Mouse (Mus musculus) liver, adult 2 months (tissue): ENCODE measurements around the gene Abcb11.

Experiments
- CTCF ChIP-seq: fragments of 200-500 bp; IDR thresholded peaks from 2 replicates; pipeline ENCODE4 v1.5.1; 2011; ENCODE audit warnings: low read depth, low read length, control low read depth
- POLR2A ChIP-seq: fragments of 200-500 bp; IDR thresholded peaks from 2 replicates; pipeline ENCODE4 v1.6.1; 2011; ENCODE audit warnings: low read length, control low read depth; ENCODE audit not compliant: insufficient read depth; ENCODE audit errors: extremely low read depth

- TF ChIP-seq POLR2A (no peak), CTCF (no peak)
Measured at GRCm38 (mm10) chr2:69239315-69239714, 103.1 kb downstream of the Abcb11 start.
